Mouse (Mus musculus): Measurements from ENCODE around the gene Snorc.
"Not testable (repeated sequence)": the region's sequence is repeated elsewhere in the genome, so short reads cannot be mapped to it uniquely, and the experiment has no call there.

Gene Snorc

DNA sequence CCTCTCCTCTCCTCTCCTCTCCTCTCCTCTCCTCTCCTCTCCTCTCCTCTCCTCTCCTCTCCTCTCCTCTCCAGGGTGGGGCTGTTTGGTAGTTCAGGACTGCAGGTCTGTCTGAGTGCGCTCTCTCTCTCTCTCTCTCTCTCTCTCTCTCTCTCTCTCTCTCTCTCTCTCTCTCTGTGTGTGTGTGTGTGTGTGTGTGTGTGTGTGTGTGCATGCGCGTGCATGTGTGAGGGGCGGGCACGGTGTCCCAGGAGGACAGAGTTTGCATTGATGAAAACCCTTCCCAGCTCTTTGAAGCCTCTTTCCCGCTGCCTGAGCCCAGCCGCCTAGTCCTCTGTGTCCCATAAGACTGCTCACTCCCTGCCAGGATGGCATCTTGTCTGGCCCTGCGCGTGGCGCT, at the start of gene Snorc:
Snorc (plus strand) TSS at position 301 of the 400 bp plus-strand sequence.
- DNase-seq (ENCODE audit: low read depth) = not testable (repeated sequence)

DNA sequence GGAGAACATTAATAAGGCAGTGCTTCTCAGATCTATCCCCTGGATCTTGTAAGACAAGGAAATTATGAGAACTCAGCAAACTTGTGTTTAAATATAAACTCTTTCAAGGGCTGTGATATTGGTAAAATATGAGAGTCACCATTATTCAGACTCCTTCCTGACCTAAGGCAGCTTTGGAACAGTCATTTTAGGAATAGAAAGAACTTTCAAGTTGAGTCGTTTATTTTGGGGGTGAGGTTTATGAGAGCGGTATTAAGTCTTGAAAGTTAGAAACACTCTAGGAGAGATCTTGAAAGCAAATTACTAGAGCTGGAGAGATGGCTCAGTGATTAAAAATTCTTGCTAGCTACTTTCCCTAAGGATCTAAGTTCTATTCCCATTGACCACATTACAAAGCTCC, 34.9 kb upstream of the Snorc start:
- DNase-seq (ENCODE audit: low read depth) = no peak

DNA sequence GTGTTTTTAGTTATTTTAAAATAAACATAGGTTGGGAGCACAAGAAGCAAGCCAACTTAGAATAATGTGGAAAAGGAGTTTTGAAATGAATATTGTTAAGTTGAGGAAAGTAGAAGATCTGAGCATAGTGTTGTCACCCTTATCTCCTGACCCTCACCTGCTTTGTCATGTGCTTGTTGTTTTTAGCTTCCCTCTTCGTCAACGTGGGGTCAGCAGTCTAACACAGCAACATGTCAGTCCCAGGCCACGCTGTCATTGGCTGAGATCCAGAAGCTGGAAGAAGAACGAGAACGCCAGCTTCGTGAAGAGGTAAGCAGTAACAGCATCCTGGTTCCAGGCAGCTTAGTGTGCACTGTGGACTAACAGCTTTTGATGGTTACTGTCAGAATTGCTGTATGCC, 33.5 kb upstream of the Snorc start:
- DNase-seq (ENCODE audit: low read depth) = no peak

DNA sequence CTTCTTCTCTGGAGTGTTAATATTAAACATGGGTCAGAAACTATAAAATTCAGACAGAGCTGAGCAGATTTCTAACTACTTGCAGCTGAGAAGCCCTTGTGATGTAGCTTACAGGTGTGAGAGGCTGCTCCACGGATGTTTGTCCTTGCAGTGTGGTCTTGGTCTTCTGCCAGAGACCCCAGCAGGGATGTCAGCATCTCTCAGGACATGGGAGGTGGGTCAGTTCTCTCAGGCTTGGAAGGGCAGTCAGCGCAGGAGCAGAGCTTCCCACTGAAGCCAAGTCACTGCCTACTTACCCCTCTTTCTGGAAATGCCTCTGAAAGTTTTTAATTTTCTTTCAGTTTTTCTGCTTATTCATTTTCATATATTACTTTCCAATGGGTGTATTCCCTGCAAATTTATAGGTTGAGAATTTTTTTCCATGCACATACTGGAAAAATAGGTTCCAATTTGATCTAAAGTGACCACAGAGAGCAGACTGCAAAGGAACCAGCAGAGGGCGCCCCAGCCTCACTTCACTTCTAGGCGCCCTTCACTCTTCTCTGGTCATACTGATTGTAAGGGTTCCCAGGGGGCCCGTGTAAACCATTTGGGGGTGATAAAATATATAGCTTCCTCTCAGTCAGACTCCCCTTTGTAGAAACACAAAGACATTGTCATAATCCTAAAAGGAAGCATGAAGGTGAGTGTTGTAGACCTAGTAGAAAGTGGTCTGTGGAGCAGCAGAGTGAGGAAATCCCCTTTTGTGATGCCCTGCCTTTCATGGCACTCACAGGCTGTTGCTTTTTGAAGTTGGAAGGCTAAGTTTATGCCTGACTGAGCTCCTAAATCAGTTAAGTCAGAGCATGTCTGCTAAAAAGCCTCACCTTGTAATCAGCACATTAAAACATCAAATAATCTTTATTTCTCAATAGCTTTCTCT, 22.6 kb upstream of the Snorc start:
- DNase-seq (ENCODE audit: low read depth) = peak; percentile 44

DNA sequence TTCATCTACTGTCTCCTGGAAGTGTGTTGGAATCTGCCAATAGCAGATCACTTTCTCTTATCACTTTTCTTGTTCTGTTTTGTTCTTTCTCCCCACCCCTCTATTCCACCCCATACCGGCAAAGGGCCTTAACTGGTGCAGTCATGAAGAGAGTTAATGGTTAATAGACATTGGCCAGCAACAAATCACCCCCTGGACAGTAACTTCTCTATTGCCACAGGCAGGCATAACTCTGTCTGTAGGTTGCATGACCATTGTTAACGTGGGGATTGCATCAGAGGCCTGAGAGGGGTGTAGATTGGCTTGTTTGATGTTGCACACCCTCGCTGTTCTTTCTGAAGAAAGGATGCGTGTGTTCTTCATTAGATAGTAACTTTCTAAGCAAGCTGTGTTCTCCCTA, 20.6 kb upstream of the Snorc start:
- no peak for DNase-seq (ENCODE audit: low read depth)

DNA sequence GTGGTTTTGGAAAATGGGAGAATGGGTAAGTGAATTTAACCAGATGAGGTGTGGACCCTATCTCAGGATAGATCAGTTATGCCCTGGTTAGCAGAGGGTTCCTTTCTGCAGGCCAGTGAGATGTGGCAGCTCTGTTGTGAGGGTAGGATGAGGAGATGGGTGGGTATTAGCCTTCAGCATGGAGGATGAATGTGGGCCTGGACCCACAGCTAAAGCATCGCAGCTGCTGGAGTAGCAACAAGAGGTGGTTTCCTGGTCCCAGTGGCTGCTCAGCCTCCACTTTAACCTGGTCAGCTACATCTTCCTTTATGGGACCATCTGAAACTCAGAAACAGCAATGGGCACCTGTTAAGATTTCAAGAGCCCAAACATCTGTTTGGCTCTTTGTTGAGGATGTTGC, 13.6 kb upstream of the Snorc start:
- DNase-seq (ENCODE audit: low read depth) = no peak

DNA sequence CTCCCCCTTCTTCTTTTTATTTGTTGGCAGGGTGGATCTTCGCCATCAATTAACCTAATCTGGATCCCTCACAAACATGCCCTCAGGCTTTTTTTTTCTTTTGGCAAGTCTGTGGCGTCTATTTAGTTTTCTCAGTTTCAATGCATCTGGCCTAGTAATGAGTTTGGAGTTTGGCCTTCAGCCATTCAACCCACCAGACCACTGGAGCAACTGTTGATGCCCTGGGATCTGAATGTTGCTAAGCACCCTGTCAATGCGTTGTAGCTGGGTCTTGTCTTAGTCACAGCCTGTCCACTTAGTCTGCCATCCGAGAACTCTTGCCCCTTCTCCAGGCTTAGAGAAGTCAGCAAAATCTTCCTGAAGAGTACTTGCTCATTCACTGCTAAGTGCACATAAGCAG, 12.0 kb upstream of the Snorc start:
- DNase-seq (ENCODE audit: low read depth) = no peak

DNA sequence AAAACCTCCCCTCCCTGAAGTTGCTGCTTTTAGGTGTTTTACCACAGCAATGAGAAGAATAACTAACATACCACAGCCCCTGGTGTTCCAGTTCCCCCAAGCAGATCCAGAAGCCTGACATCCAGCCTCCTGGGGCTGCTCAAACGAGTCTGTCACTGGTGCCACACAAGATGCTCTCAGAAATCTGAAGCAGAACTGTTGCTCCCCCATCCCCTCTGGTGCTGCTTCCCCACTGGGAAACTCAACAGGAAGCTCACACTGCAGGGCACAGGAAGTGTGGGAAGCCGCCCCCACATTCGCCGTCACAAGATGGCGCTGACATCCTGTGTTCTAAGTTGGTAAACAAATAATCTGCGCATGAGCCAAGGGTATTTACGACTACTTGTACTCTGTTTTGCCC, 10.2 kb upstream of the Snorc start:
- not testable (repeated sequence) for DNase-seq (ENCODE audit: low read depth)

DNA sequence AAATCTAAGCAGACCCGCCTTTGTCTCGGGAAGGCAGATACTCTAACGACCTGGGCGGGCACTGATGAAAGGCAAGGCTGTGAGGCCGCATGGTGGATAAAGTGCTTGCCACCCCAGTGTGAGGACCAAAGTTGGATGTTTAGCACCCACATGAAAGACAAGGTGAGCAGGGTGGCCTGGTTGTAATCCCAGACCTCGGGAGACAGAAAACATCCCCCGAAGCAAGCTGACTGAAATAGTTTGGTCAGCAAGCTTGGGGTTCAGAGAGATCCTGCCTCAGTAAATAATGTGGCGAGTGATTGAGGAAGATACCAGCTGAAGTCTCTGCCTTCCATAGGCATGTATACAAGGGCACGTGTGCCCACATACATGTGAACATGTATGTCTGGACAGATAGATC, 2.6 kb upstream of the Snorc start:
- DNase-seq (ENCODE audit: low read depth) = no peak

DNA sequence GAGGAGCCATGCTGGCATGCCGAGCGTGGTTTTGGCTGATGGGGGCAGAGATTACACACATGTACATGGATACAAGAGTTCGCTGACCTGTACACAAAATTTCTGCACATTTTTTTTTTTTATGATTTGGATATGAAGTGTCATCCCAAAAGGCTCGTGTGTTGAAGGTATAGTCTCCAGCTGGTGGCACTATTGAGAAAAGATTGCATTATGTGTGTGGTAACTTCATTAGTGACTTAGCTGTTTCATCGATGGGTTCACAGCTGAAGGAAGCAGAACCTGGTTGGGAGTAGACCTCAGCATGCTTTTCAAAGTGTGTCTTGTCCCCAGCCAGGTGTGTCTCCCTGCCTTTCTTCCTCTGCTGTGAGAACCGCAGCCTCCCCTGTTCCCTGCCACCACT, 1.8 kb upstream of the Snorc start:
- DNase-seq (ENCODE audit: low read depth) = no peak

DNA sequence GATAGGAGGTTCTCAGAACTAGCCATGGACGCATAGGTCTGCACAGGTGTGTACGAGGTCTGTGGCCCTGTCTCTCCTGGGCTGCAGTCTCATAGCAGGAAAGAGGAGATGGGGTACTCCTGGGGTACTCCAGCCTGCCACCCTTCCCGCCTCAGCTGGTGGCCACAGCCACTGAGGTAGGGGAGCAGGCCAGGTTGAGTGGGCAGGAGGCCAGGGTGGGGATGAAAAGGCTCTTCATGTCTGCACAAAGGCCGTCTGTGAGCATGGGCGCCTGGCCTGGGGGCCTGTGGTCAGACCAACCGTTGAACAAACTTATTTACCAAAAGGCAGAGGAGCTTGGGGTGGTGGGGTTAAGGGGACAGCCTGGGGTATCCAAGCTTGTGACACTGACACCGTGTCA, 1.8 kb downstream of the Snorc start:
- no peak for DNase-seq (ENCODE audit: low read depth)

DNA sequence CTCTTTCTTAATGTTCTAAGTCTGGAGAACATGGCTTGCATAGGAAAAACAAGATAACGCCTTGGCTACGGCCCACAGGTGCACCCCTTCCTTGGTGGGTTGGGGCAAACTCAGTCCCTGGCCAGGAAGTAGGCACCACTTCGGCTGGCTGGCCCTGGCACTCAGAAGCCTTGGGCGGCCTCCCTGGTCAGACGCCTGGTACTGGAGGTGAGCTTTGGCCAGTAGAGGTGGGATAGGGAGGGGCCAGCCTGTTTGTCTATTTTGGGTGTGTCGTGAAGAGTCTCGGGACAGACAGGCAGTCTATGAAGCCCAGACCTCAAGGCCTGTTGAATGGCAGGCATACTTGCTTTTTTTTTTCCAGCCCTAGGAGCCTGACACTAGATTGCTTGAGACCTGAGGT, 2.5 kb downstream of the Snorc start:
- DNase-seq (ENCODE audit: low read depth) = no peak

DNA sequence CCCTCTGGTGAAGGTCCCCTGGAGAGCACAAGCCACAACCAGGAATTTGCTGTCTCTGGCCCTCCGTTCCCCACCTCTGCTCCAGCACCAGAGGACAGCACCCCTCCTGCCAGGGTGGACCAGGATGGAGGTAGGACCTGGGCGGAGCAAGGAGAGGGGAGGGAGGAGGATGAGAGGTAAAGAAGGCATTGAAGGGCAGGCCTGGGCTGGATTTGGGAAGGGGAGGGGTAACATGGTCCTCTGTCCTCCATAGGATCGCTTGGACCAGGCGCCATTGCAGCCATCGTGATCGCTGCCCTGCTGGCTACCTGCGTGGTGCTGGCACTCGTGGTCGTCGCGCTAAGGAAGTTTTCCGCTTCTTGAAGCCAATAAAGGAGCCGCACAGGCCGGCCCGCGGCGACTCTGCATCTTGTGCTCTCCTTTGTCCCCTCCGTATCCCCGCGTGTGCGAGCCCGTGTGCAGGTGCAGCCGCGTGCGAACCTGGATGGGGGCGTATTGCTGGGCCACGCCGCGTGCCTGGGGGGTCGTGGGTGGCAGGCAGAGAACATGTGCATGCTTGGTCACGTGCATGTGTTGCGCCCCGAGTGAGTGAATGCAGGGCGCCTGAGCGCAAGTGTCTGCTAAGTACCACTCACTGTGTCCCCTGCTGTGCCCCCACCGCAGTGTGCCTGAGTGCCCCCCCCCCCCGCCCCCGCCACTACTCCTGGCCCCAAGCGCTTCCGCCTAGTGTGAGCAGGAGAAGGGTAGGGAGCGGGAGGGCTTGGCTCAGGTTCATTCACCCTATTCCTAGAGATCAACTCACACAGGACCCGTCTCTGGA, 5.2 kb downstream of the Snorc start:
- no peak for DNase-seq (ENCODE audit: low read depth)

DNA sequence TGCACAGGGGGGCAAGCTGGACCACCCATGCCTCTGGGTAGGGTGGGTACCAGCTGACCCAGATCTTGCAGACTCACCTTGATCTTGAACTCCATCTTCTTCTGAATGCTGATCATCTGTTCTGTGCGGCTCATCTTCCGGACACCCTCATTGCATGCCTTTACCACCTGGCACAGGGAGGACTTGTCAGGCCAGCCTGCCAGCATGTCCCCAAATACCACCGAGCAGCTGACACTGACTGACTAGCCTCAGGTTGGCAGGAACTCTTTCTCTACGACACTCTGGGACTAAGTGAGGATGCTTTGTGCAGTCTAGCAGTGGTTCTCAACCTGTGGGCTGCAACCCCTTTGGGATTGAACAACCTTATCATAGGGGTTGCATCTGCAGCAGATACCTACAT, 12.5 kb downstream of the Snorc start:
- no peak for DNase-seq (ENCODE audit: low read depth)

DNA sequence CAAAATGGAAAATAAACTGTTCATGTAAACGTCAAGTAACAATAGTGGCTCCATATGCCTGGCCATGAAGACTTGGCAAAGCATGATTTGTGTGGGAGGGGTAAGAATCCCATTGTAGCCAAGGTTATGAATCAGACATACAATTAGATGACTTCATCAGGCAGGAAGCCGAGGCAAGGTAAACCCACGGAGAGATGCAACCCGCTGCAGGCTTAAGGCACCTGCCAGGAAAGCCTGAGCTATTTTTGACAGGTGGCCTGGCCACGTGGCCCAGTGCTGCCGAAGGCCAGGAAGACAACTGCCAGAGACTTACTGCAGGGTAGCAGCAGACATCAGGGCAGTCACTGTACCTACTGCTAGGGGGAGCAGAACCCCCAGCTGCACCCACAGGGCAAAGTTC, 16.3 kb downstream of the Snorc start:
- DNase-seq (ENCODE audit: low read depth) = no peak

DNA sequence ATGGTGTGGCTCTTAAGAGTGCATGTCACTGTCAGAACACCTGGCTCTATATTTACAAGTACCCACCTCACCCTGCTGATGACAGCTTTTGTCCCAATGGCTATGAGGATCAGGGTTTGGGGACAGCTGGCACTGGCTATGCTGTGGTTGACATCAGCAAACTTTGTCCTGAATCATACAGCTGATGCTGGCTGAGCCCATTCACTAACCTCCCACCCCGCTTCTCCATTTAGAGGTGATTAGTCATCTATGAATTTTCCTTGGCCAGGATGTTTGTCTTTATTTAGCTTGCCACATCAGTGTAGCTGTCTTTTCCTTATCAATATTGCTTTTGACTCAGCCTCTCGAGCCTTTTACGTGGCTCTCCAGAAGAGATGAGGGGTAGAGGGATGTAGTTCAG, 22.2 kb downstream of the Snorc start:
- no peak for DNase-seq (ENCODE audit: low read depth)

DNA sequence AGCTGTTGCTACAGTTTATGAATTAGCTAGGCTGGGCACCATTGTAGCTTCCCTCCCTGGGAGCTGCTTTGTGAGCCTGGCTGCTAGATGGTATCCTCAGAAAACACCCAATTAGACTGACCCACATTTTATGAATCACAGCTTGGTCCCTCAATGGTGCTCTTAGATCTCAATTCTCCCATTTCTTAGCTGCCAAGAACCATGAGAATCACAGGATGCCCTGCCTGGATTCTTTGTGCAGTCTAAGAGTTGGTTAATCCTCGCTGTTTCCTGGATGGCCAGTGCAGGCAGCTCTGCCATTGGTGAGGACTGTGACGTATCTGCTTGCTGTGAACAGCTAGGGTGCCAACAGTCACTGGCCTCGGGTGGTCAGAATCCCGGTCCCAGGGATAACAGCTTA, 23.5 kb downstream of the Snorc start:
- no peak for DNase-seq (ENCODE audit: low read depth)

DNA sequence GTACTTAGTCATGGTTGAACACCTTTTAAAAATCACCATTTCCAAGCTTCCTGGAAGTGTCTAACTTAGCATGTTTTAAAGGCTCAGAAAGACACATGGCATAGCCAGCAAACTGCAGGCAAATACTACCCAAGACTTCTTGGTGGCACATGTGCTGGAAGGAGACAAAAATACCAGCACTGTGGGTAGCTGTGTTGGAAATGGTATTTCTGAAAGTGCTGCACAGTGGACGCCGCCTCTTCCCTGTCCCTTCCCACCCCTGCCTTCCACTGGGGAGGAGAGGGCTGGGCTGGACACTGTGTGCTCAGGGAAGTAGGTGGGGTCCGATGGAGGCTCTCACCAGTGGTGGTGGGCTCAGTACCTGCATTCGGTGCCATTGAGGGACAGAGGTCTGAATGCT, 35.5 kb downstream of the Snorc start:
- no peak for DNase-seq (ENCODE audit: low read depth)

DNA sequence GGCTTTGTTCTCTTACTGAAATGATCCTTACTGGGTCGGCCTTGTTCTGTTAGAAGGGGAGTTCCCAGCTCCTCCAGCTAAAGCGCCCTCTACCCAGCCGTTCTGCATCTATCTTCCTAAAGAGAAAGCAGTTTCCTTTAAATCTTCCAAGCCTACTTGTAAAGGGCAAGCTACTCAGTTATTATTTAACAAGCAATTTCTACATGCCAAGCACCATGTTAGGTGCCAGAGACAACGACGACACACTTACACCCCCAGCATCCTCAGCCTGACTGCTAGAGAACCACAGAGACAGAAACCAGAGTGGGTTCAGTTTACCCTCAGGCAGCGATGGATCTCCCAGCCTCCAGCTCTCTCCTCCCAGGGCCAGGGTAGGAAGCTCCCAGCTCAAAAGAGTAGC, 37.8 kb downstream of the Snorc start:
- no peak for DNase-seq (ENCODE audit: low read depth)

DNA sequence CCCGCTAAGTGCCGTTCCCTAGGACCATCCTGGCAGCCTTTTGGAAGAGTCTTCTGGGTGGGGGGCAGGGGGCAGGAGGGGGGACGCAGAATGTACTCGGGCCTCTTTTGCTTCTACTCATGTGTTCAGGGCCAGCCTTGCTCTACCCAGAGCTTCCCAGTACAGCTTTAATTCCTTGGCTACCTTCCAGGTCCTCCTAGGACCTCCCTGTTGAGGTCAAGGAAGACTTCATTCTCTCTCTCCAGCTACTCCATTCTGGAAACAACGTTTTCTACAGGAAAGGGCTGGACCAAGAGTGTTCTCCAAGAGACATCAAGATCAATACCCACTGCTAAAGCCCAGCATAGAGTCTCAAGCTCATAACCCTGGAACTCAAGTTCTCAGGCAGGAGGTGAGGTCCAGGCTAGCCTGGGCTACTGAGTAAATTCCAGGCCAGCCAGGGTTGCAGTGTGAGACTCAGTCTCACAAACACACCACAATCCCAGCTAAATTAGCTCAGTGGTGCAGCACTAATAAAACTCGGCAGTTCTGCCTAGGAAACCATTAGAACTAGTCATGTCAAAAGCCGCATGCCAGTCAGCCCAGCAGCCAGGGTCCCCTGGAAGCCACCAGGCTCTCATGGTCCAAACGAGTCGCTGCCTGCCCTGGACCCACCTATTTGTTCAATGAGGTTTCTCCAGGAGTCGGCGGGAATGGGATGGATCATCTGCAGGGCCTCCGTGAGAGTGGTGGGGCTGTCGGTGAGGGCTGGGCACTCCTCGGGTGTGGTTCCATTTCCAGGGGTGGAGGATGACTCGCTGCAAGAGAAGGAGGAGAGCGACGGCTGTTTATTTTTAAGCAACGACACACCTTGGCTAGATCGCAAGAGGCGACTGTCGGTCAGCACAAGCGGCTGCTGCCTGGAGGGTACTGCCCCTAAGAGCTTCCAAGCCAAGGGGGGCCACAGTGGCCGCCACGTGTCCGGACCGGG, 38.8 kb downstream of the Snorc start:
- no peak for DNase-seq (ENCODE audit: low read depth)

DNA sequence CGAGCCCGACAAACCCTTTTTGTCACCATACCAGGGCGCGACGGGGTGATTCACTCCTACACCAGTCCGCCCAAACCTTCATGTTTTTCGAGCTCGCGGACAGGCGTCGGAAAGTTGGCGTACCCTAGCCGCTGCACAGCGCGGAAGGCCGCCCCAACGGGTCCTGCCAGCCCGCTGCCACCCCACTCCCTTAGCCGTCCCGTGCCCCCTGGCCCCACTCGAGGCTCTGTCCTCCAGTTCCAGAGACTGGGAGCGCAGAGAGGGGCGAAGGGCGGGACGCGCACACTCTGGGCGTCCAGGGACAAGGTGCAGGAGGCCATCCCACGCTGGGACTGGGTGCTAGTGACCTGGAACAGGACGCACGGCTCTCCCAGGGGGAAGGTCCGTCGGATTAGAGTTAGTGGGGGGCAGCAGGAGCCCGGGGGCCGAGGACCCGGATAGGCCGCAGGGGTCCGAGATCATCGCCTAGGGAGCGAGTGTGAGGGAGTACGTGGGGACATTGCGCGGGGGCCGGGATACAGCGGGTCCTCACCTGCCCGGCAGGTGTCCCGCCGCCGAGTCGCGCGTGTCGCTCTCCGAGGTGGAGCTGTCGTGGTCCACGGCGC, 39.6 kb downstream of the Snorc start, which contains the start of gene Neu2:
Neu2 (plus strand) TSS at position 329 of the 605 bp plus-strand sequence.
- no peak for DNase-seq (ENCODE audit: low read depth)

All from c-Kit-positive CD71-positive TER-119-negative erythroid progenitor cells, embryonic 14.5 days (primary cell).